Mouse (Mus musculus) lung, adult 18-20 months (tissue): Measurements from ENCODE around the gene Obsl1.

Experiments
- DNase-seq, 2 experiments: peaks; one replicate each; pipeline ENCODE4 v3.0.0; 2022; ENCODE audit warnings: mixed read lengths in 2 of 2

Gene Obsl1

GRCm38 (mm10) chr1:75480735-75481134 lies 25.5 kb downstream of the Obsl1 start:
- no peak for DNase-seq

GRCm38 (mm10) chr1:75480036-75480435 lies 26.2 kb downstream of the Obsl1 start:
- no peak for DNase-seq

GRCm38 (mm10) chr1:75479635-75479989 lies 26.6 kb downstream of the Obsl1 start:
- DNase-seq, result no peak

GRCm38 (mm10) chr1:75478916-75479634 lies 27.2 kb downstream of the Obsl1 start, which contains the start of the genes Chpf and Tmem198:
Chpf (minus strand) TSS chr1:75479307.
Tmem198 (plus strand) TSS chr1:75479532.
- DNase-seq, result peak; percentile 96 to 97

- DNase-seq, result peak; percentile 57 to 67
These were observed 27.8 kb downstream of the Obsl1 start for GRCm38 (mm10) chr1:75478497-75478896.

GRCm38 (mm10) chr1:75477966-75478290 lies 28.3 kb downstream of the Obsl1 start:
- DNase-seq, result no peak

GRCm38 (mm10) chr1:75477264-75477965 lies 28.8 kb downstream of the Obsl1 start:
- peak; percentile 77 to 86 for DNase-seq

- DNase-seq, result no peak
These were observed 29.8 kb downstream of the Obsl1 start for GRCm38 (mm10) chr1:75476441-75476840.

GRCm38 (mm10) chr1:75469287-75469825 lies 36.9 kb downstream of the Obsl1 start:
- DNase-seq, result no peak

GRCm38 (mm10) chr1:75467215-75467927 lies 38.9 kb downstream of the Obsl1 start:
- peak; percentile 68 to 72 for DNase-seq

GRCm38 (mm10) chr1:75463652-75464204 lies 42.5 kb downstream of the Obsl1 start:
- no peak for DNase-seq

- no peak for DNase-seq
These were observed 43.6 kb downstream of the Obsl1 start for GRCm38 (mm10) chr1:75462636-75463035.

- DNase-seq, result no peak
These were observed 46.0 kb downstream of the Obsl1 start for GRCm38 (mm10) chr1:75460297-75460696.

- no peak for DNase-seq
These were observed 47.2 kb downstream of the Obsl1 start for GRCm38 (mm10) chr1:75458789-75459684.

GRCm38 (mm10) chr1:75458025-75458788 lies 48.0 kb downstream of the Obsl1 start:
- peak in 1 of 2 experiments; percentile 28 for DNase-seq

GRCm38 (mm10) chr1:75457710-75458024 lies 48.6 kb downstream of the Obsl1 start:
- no peak for DNase-seq

GRCm38 (mm10) chr1:75456746-75457564 lies 49.3 kb downstream of the Obsl1 start:
- no peak for DNase-seq

- DNase-seq, result no peak
These were observed 50.3 kb downstream of the Obsl1 start for GRCm38 (mm10) chr1:75455948-75456347.

- DNase-seq, result no peak
These were observed 50.8 kb downstream of the Obsl1 start for GRCm38 (mm10) chr1:75455433-75455832.

GRCm38 (mm10) chr1:75451900-75452299 lies 54.4 kb downstream of the Obsl1 start:
- no peak for DNase-seq
